Mouse (Mus musculus) liver, postnatal 0 days (tissue): ENCODE data around the gene Ttc26.
A peak's percentile ranks its signal among the peaks of the same experiment; 100 is the strongest.

ENCODE experiments used
- CTCF ChIP-seq: sonication (generic); IDR thresholded peaks from 2 replicates; pipeline ENCODE4 v1.5.1; 2016; ENCODE audit warnings: antibody characterized with exemption, low read depth
- EP300 ChIP-seq: IDR thresholded peaks from 2 replicates; pipeline ENCODE4 v1.6.1; 2016; ENCODE audit warnings: antibody characterized with exemption, low read depth, mild to moderate bottlenecking

DNA sequence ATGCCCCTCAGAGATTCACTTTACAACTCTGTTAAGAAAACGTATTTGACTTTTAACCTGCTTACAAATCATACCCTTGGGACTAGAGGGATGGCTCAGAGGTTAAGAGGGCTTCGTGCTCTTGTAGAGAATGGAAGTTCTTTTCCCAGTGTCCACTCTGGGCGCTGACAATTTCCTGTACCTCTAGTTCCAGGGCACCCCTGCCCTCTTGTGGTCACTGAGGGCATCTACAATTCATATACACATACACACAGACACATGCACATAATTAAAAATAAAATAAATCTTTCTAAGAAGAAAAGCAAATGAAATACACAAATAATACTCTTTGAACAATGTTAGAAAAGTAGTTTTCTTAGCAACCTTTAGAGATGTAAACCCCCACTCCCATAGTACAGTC lies 11.3 kb upstream of the Ttc26 start:
- TF ChIP-seq CTCF = peak; percentile 47
- no peak for TF ChIP-seq EP300
